Mouse (Mus musculus): Measurements from ENCODE around the gene Tbcd. TPM values are rescaled to one million over a fixed set of nuclear protein-coding genes. Genes with fewer than 3 reads are reported as not detected.

The Tbcd gene
- 18.7 and 21.4 TPM in 2 replicates for total RNA-seq (2023)

DNA sequence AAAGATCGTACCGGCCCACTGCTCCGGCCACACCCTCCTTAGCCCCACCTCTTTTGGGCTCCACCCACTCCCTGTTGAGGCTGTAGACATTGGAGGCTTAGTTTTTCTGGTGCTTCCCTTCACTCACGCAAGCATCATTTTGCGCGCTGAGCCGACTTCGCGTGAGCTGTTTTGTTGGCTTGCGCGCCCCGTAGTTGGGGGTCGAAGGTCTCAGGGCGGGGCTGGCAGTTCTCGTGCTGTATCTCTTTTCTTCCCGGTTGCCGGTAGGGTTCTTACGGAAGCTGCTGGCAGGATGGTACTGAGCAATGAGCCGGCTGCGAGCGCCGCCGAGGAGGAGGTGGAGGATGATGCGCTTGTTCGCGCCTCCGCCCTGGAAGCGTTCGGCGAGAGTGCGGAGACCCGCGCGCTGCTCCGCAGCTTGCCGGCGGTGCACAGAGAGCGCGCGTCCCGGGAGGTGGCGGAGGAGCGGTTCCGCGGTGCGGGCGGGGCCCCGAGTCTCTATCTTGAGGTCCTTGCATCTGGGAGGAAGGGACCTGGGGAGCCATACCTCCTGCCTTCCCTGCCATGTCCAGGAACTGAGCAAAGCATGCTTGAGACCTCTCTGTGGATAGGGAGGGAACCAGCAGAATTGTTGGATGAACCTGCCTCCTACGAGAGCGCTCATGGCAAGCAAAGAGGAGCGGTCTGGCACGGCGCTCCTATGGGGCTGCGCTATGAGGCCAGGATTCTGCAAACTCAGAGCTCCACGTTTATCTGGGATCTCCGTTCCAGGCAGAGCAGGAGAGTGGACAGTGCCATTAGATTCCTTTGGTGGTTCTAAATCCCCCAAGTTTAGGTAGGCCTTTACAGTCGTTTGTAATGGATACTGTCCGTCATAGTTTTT lies at the start of gene Tbcd:
TSS of gene Tbcd (plus strand) at position 197 of the 883 bp plus-strand sequence.

DNA sequence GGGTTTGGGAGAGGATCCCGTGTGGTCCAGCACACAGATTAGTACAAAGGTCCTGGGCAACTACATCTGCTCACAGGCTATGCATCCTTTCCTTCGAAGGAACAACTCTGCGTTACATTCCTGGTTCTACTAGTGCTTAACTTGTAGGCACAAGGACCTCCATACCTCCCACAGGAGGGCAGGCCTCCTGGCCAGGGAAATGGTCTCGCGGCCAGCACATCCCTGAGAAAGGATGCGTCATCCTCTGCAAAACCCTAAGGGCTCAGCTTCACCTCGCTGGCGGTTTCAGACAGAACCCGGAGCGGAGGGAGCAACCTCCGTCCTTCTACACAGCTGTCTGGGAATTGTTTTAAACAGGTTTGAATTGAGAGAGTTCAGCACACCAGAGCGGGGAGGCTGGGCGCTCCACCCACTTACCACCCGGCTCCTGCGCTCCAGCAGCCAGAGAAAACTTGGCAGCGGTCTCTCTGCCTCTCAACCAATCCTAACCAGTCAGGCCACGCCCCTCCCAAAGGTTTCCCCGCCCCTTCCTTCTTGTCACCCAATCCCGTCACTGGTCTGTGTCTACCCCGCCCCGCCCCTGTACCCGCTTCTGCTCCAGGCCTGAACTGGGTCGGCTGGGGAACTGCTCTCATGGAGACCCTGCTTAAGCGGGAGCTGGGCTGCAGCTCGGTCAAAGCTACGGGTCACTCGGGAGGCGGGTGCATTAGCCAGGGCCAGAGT lies 30.8 kb upstream of the Tbcd start, which contains the start of gene Fn3krp:
TSS of gene Fn3krp (plus strand) at position 572 of the 723 bp plus-strand sequence.

DNA sequence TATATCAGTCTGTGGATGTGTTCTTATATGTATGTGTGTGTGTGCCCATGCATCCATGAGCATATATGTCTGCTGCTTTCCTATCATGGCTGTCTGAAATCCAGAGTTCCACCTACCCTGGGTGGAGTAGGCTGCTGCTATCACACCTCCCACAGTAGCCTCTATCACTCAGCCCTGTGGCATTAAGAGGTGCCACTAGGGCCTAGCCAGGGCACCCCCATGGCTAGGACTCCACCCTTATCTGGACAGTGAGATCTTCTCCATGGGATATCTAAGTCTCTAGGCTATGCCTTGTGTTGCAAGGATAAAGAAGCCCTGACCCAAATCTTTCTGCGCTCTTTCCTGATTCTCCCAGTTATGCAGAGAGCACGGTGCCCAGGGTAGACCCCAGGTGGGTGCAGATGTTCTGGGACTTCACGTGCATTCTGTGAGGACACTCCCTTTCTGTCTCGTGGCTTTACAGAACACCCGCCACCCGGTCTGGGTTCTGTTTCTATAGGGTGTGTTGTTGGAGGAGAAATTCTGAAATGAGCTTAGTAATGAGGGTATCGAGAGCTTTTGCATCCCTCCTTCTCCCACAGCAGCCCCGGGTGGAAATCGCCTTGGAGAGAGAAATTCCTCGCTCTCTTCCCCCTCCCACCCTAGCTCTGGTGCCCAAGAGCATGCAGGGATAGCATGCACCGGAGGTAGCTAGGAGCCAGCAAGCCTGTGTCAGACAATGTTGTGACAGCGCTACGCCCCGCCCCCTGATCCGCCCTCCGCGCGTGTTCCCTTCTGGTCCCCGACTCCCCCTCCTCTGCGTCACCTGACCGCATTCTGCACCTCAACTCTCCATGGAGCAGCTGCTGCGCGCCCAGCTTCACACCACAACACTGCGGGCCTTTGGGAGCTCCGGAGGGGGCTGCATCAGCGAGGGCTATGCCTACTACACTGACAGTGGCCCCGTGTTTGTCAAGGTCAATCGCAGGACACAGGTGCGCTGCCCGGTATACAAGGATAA lies 17.3 kb upstream of the Tbcd start, which contains the start of gene Fn3k:
TSS of gene Fn3k (plus strand) at position 758 of the 1,000 bp plus-strand sequence.

DNA sequence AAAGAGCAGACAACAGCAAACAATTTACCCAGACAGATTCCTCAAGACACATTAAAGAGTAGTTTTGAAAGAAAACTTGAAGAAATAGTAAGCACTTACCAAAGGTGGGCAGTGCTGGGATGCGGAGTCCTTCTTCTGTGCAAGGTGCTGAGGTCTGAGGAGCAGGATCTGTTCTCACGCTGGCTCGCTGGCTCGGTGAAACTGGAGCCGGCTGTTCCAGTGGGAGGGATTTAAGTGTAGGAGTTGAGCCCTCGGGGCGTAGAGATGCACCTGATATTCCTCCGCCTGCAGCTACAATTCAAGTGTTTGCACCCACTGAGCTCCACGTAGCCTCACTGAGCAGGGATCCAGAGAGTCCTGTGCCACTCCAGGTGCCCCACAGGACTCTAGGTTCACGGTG lies 67.4 kb downstream of the Tbcd start, which contains the start of gene Zfp750:
TSS of gene Zfp750 (minus strand) at position 203 of the 400 bp plus-strand sequence.

Other genes with a start within 250 kb of the Tbcd start
- 3.1 and 4.5 TPM in 2 replicates for gene Hexdc, start 247.5 kb upstream of the Tbcd start, total RNA-seq (2023)
- gene Ogfod3, start 247.2 kb upstream of the Tbcd start, total RNA-seq (2023), result 2.1 and 3.6 TPM in 2 replicates
- gene Cybc1, start 222.6 kb upstream of the Tbcd start, total RNA-seq (2023), result 55.4 and 64.7 TPM in 2 replicates
- 40.1 and 41.0 TPM in 2 replicates for gene Narf, start 214.7 kb upstream of the Tbcd start, total RNA-seq (2023)
- gene Foxk2, start 192.0 kb upstream of the Tbcd start, total RNA-seq (2023), result 14.2 TPM in 2 replicates
- 94.3 and 123 TPM in 2 replicates for gene Wdr45b, start 97.5 kb upstream of the Tbcd start, total RNA-seq (2023)
- not detected in 2 replicates for gene Rab40b, start 63.7 kb upstream of the Tbcd start, total RNA-seq (2023)
- 1.5 and 2.7 TPM in 2 replicates for gene Fn3krp, start 30.5 kb upstream of the Tbcd start, total RNA-seq (2023)
- 0.52 TPM in 1 of 2 replicates, not detected in the other for gene Fn3k, start 17.0 kb upstream of the Tbcd start, total RNA-seq (2023)
- gene Zfp750, start 67.4 kb downstream of the Tbcd start, total RNA-seq (2023), result not detected in 2 replicates
- 5.3 and 9.1 TPM in 2 replicates for gene B3gntl1, start 221.2 kb downstream of the Tbcd start, total RNA-seq (2023)
- gene Metrnl, start 249.6 kb downstream of the Tbcd start, total RNA-seq (2023), result 100 and 112 TPM in 2 replicates